Mouse (Mus musculus): Measurements from ENCODE around the gene Slc39a5.

GRCm38 (mm10) chr10:128403931-128404330 lies 2.9 kb upstream of the Slc39a5 start:
- TF ChIP-seq CTCF (IDR thresholded peaks at IDR 0.05; ENCODE audit: borderline replicate concordance, extremely low read depth, insufficient read depth, insufficient read length) (no peak), POLR2A (IDR thresholded peaks at IDR 0.05; ENCODE audit: borderline replicate concordance, extremely low read depth, insufficient read depth, insufficient read length, poor library complexity, severe bottlenecking) (no peak)

All from brain, embryonic 14.5 days (tissue).